Mouse (Mus musculus) small intestine, adult 2 months (tissue): ENCODE measurements around the gene Cep152.

Experiments used
- CTCF ChIP-seq: fragments of 200-500 bp; IDR thresholded peaks from 2 replicates; pipeline ENCODE4 v1.5.1; 2012; ENCODE audit warnings: low read depth, mild to moderate bottlenecking, control low read depth, inconsistent platforms, low read length, moderate library complexity, mixed read lengths; ENCODE audit not compliant: insufficient replicate concordance, insufficient read length; ENCODE audit errors: extremely low read depth
- POLR2A ChIP-seq: fragments of 200-500 bp; IDR thresholded peaks from 2 replicates; pipeline ENCODE4 v1.6.1; 2012; ENCODE audit warnings: low read depth, mild to moderate bottlenecking, control low read depth, inconsistent platforms, low read length, moderate library complexity

DNA sequence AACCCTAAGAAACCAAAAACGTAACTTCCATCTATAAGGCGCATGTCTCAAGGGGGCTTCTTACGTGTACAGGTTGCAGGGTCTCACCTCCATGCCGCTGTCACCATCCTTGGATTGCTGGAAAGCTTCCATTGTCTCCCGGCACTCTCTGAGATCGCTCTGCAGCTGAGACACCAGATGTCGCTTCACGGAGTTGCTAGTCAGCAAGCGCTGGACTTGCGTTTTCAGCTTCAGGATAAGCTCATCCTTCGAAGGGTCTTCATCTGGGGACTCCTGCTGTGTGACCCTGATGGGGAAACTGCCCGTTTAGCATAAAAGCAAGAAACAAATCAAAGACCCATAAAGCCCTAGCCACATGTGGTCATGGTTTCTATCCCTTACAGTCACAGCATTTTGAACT is 30.1 kb downstream of the Cep152 start:
- TF ChIP-seq CTCF (no peak), POLR2A (no peak)
